Mouse (Mus musculus): Measurements from ENCODE around the gene Kcp.

Kcp gene

GRCm38 (mm10) chr6:29426331-29426730, 81.4 kb downstream of the Kcp start:
- DNase-seq (ENCODE audit: low read depth in 2 of 2, low spot score in 2 of 2) = no peak

GRCm38 (mm10) chr6:29425118-29425517, 82.6 kb downstream of the Kcp start:
- no peak for DNase-seq (ENCODE audit: low read depth in 2 of 2, low spot score in 2 of 2)

All from CD8-positive naive resting alpha-beta T cell, adult 2 months (primary cell).